Mouse (Mus musculus) forebrain, embryonic 12.5 days (tissue): ENCODE measurements around the gene Rnf111. TPM values are rescaled to one million over a fixed set of nuclear protein-coding genes. Genes with fewer than 3 reads are reported as not detected.

Experiments
- ATAC-seq: fragments of 200-750 bp; cut with Nextera tagmentation; 2 replicates; pipeline ENCODE4 v1.8.0; 2017; ENCODE audit warnings: moderate TSS enrichment; ENCODE audit not compliant: low FRiP score
- H3K27ac ChIP-seq: fragments of 300-500 bp; sonication (generic); 2 replicates; pipeline ENCODE4 v1.5.1; 2016; ENCODE audit warnings: mild to moderate bottlenecking
- H3K27me3 ChIP-seq: fragments of 300-500 bp; sonication (generic); 2 replicates; pipeline ENCODE4 v1.6.1; 2016; ENCODE audit warnings: mild to moderate bottlenecking
- H3K36me3 ChIP-seq: fragments of 300-500 bp; sonication (generic); replicated peaks from 2 replicates; pipeline ENCODE4 v1.6.1; 2016; ENCODE audit warnings: mild to moderate bottlenecking
- H3K4me1 ChIP-seq: fragments of 300-500 bp; sonication (generic); 2 replicates; pipeline ENCODE4 v1.6.1; 2016
- H3K4me2 ChIP-seq: fragments of 300-500 bp; sonication (generic); 2 replicates; pipeline ENCODE4 v1.6.1; 2016; ENCODE audit warnings: mild to moderate bottlenecking, moderate library complexity
- H3K4me3 ChIP-seq: fragments of 300-500 bp; sonication (generic); replicated peaks from 2 replicates; pipeline ENCODE4 v1.5.1; 2016; ENCODE audit warnings: mild to moderate bottlenecking
- H3K9ac ChIP-seq: fragments of 300-500 bp; sonication (generic); 2 replicates; pipeline ENCODE4 v1.6.1; 2016; ENCODE audit warnings: mild to moderate bottlenecking
- H3K9me3 ChIP-seq: fragments of 300-500 bp; sonication (generic); 2 replicates; pipeline ENCODE4 v1.6.1; 2016
- WGBS: fragments of 180-500 bp; shearing (Covaris S2); methylation state at CpG from one replicate; pipeline ENCODE4 v1.1.7; 2016; 5-methylcytosine and 5-hydroxymethylcytosine counted together
- microRNA-seq: library from miRNA; unstranded; fragments of <30 nt; microRNA quantifications from one replicate; pipeline ENCODE4, GENCODE M21; 2017
- polyA plus RNA-seq: library from polyadenylated mRNA; unstranded; fragments of >200 nt; fragmentation: Nextera tagmentation; extraction: Ambion mirVana; gene quantifications from 2 replicates; pipeline ENCODE4 v1.2.1, GENCODE M21; 2016

The Rnf111 gene
- polyA plus RNA-seq, 1 experiment from 2014 or later: 43.0 TPM

DNA sequence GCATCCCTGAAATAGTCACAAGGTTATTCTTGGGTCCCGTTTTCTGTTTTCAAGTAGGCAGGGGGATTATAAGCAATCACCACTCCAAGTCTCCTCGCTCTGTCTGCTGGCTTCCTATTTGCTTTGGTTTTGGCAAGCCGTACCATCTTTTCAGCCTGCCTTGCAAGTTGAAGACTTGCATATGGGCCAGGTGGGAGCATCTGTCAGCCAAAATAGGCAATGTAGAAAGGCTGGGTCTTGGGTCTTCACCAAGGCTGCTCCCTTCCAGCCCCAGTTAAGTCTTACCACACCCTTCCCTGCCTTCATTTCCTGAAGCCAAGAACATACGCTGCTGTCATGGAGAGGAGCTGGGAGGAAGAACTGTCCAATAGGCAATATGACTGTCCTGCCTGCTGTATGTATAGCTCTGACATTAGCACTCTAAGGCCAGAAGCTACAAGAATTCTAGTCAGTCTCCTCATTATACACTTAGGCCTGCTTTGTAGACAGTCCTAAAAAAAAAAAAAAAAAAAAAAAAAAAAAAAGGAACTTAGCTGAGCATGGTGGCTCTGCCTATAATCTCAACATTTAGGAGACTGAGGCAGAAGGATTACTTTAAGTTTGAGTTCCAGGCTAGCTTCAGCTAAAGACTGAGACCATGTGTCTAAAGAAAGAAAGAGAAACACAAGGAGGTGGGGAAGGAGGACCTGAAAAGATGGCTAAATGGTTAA lies 116.0 kb downstream of the Rnf111 start:
- H3K4me1 ChIP-seq: no peaks in the 10 kb centered on the region
- H3K9ac ChIP-seq: no peak overlapping the region
- 0 out of 2 replicates have a peak, but pooled peaks cover 4% of the 10 kb centered on the region for H3K36me3 ChIP-seq
- H3K9me3 ChIP-seq: no peaks in the 10 kb centered on the region
- WGBS: 88% methylated on average over 4 of the region's 4 CpGs
- no peak overlapping the region for H3K27ac ChIP-seq
- no peak for ATAC-seq
- no peak overlapping the region for H3K4me2 ChIP-seq
- no peak overlapping the region for H3K4me3 ChIP-seq
- no peaks in the 10 kb centered on the region for H3K27me3 ChIP-seq

GRCm38 (mm10) chr9:70384958-70385728 lies 118.4 kb downstream of the Rnf111 start:
- Histone ChIP-seq H3K4me2 (no peak overlapping the region), H3K4me3 (no peak overlapping the region), H3K27me3 (no peaks in the 10 kb centered on the region), H3K4me1 (no peaks in the 10 kb centered on the region), H3K9me3 (no peaks in the 10 kb centered on the region), H3K9ac (no peak overlapping the region), H3K36me3 (0 out of 2 replicates have a peak, but pooled peaks cover 4% of the 10 kb centered on the region), H3K27ac (no peak overlapping the region)
- WGBS: 89% methylated on average over 18 of the region's 18 CpGs
- ATAC-seq: no peak

GRCm38 (mm10) chr9:70384494-70384893 lies 119.0 kb downstream of the Rnf111 start:
- Histone ChIP-seq H3K36me3 (0 out of 2 replicates have a peak, but pooled peaks cover 4% of the 10 kb centered on the region), H3K4me3 (no peak overlapping the region), H3K4me1 (no peaks in the 10 kb centered on the region), H3K9me3 (no peaks in the 10 kb centered on the region), H3K9ac (no peak overlapping the region), H3K27me3 (no peaks in the 10 kb centered on the region), H3K27ac (no peak overlapping the region), H3K4me2 (no peak overlapping the region)
- ATAC-seq: no peak
- 97% methylated on average over 4 of the region's 4 CpGs for WGBS

DNA sequence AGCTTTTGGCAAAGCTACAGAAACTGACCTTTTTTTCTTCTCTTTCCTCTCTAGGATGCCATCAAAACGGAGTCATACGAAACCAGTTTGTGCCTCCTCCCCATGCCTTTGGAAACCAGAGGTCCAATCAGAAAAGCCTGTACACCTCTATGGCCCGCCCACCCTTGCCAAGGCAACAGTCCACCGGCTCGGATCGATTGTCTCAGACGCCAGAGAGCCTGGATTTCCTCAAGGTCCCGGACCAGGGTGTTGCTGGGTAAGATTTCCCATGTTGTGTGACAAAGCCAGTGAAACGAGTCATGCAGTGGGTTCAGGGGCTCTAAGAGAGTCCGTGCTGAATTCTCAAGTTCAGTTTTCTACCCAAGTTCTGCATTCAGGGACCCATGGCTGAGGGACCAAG lies 119.8 kb downstream of the Rnf111 start:
- Histone ChIP-seq H3K4me3 (no peak overlapping the region), H3K27me3 (no peaks in the 10 kb centered on the region), H3K4me2 (no peak overlapping the region), H3K27ac (no peak overlapping the region), H3K4me1 (no peaks in the 10 kb centered on the region), H3K9ac (no peak overlapping the region), H3K9me3 (no peaks in the 10 kb centered on the region), H3K36me3 (0 out of 2 replicates have a peak, but pooled peaks cover 4% of the 10 kb centered on the region)
- no peak for ATAC-seq
- 77% methylated on average over 10 of the region's 10 CpGs for WGBS

- no peaks in the 10 kb centered on the region for H3K27me3 ChIP-seq
- no peaks in the 10 kb centered on the region for H3K9me3 ChIP-seq
- H3K27ac ChIP-seq: no peak overlapping the region
- 87% methylated on average over 12 of the region's 12 CpGs for WGBS
- H3K4me3 ChIP-seq: no peak overlapping the region
- no peaks in the 10 kb centered on the region for H3K4me1 ChIP-seq
- H3K9ac ChIP-seq: no peak overlapping the region
- no peak overlapping the region for H3K4me2 ChIP-seq
- 0 out of 2 replicates have a peak, but pooled peaks cover 4% of the 10 kb centered on the region for H3K36me3 ChIP-seq
- no peak for ATAC-seq
Observed at GRCm38 (mm10) chr9:70382091-70382490, 121.4 kb downstream of the Rnf111 start.

DNA sequence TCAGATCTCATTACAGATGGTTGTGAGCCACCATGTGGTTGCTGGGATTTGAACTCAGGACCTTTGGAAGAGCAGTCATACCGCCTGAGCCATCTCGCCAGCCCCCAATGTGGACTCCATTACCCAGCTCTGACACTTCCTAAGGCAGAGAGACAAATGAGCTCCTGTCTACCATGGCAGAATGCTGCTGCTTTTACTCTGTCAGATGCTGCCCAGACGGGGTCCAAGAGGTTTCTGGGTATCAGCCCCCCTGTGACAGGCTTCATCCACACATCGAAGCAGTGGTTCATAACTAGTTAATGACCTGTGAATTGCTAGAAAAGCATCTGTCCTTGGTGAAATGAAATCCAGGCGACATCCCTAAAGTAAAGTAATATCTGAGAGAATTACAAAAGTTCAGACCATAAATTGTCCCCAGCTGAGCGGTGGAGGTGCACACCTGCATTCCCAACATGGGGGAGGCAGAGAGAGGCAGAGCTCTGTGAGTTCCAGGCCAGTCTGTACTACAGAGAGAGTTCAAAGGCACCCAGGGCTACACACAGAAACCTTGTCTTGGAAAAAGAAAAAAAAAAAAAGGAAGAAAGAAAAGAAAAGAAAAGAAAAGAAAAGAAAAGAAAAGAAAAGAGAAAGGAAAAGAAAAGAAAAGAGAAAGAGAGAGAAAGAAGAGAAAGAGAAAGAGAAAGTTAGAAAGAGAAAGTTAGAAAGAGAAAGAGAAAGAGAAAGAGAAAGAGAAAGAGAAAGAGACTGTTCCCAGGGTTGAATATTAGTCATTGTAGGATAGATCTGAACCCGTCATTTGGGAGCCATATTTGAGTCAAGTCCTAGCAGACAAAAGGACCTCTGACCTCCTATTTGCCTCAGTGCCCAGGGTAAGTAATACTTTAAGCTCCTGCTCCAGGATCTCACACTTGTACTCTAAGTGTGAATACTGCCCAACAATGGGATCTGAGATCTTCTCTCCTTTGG lies 123.7 kb downstream of the Rnf111 start:
- H3K27me3 ChIP-seq: no peaks in the 10 kb centered on the region
- no peak overlapping the region for H3K9ac ChIP-seq
- no peak overlapping the region for H3K4me3 ChIP-seq
- no peak for ATAC-seq
- H3K4me1 ChIP-seq: no peaks in the 10 kb centered on the region
- H3K36me3 ChIP-seq: 0 out of 2 replicates have a peak, but pooled peaks cover 4% of the 10 kb centered on the region
- 85% methylated on average over 7 of the region's 7 CpGs for WGBS
- no peaks in the 10 kb centered on the region for H3K9me3 ChIP-seq
- H3K27ac ChIP-seq: no peak overlapping the region
- no peak overlapping the region for H3K4me2 ChIP-seq

Small RNA genes within 50 kb of the gene (microRNA-seq; reads per million reads assigned to microRNA genes)
- 11.2 reads per million, percentile 28 among the genes with 10 or more reads in this experiment for gene Mir5626

Other genes with a start within 250 kb of the Rnf111 start
- gene Ccnb2, start 82.2 kb downstream of the Rnf111 start, polyA plus RNA-seq: 174 and 176 TPM in 2 replicates
- 79.7 and 85.8 TPM in 2 replicates for gene Sltm, start 39.0 kb upstream of the Rnf111 start, polyA plus RNA-seq
- gene Gm10642, start 152.5 kb upstream of the Rnf111 start, polyA plus RNA-seq: 0.47 and 0.85 TPM in 2 replicates
- gene Mindy2, start 153.4 kb upstream of the Rnf111 start, polyA plus RNA-seq: 13.4 and 13.7 TPM in 2 replicates
- gene Adam10, start 175.3 kb upstream of the Rnf111 start, polyA plus RNA-seq: 78.8 and 80.0 TPM in 2 replicates